Mouse (Mus musculus) kidney, adult 8-10 months (tissue): ENCODE results near the gene Letmd1.
A peak's percentile ranks its signal among the peaks of the same experiment; 100 is the strongest.
"Not testable (repeated sequence)": the region's sequence is repeated elsewhere in the genome, so short reads cannot be mapped to it uniquely, and the experiment has no call there.

Experiments used
- DNase-seq, 2 experiments: peaks; one replicate each; pipeline ENCODE4 v3.0.0; 2022

The Letmd1 gene

GRCm38 (mm10) chr15:100452486-100452885 lies 16.3 kb upstream of the Letmd1 start:
- DNase-seq: no peak

DNA sequence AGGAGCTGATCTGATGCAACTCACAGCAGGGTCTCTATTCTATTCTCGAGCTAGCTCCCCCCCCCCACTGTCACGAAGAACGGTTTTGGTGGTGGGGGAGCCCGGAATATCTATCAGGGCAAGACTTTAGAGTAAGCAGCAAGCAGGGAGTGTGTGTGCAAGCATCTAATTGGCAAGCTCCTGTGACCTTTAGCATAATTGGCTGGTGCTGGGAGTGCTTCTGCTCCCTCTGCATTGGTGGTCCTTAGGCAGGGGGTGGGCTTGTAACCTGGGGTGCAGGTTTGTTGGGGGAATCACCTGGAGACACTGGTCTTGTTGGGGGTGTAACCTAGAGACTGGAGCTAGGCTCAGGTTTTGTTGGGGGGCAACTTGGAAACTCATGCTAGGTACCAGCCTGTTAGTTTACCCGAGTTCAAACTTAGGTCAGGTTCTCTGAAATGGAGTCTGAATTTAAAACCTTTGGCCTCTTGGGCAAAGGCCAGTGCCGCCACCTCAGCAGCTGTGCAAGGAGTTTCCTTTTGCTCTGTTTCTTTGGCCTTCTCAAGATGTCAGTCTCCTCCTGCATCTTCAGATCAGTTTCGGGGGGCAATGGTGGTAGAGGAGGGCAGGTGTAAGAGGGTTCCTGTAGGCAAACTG lies 12.3 kb upstream of the Letmd1 start:
- DNase-seq: peak; percentile 85 to 91

- peak; percentile 49 to 70 for DNase-seq
Measured at GRCm38 (mm10) chr15:100457340-100457739, 11.5 kb upstream of the Letmd1 start.

DNA sequence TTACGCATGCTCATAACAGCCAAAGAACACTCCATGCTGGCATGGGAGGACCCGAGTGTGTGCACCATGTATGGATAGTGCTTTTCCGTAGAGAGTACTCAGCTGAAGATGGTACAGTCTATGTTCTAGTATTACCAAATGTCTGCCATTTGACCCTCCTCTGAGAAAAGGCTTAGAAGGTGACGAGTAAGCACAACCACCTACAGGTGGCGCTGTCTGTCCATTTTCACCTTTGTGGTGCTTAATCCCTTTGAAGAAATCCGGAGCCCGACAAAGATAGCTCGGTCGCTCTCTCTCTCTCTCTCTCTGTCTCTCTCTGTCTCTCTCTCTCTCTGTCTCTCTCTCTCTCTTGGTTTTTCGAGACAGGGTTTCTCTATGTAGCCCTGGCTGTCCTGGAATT lies 10.8 kb upstream of the Letmd1 start:
- DNase-seq: peak; percentile 58 to 79

GRCm38 (mm10) chr15:100460942-100461341 lies 7.9 kb upstream of the Letmd1 start:
- peak; percentile 47 to 64 for DNase-seq

DNA sequence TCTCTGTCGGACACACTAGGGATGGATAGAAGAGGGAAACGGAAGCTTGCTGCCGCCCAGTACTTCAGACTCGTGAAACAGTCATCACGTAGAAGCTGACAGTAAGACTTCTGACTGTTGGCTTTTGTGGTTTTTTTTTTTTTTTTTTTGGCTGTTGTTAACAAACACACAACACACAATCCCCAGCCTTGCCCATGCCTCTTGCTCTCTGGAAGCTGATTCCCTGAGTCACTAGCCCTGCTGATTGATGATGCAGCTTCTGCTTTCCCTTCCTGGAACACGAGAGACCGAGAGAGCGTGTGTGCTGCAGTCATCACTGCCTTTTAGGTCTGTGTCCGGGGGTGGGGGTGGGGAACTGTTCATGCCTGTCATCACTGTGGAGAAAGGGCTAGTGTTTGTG lies 7.2 kb upstream of the Letmd1 start:
- no peak for DNase-seq

- peak; percentile 80 to 84 for DNase-seq
Measured at GRCm38 (mm10) chr15:100462086-100462485, 6.7 kb upstream of the Letmd1 start.

DNA sequence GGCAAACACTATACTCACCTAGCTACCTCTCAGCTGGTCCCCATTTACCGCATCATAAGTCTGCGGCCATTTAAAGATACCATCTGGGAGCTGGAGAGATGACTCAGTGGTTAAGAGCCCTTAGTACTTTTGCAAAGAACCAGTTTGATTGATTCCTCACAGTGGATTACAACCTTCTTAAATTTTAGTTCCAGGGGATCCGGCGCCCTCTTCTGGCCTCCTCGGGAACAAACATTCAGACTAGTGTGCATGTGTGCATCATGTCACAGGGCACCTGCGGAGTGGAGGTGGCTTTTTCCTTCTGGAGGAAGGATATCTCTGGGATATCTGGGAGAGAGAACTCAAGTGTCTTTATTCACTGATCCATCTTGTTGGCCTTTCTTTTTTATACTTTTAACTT lies 5.1 kb upstream of the Letmd1 start:
- peak; percentile 74 to 90 for DNase-seq

GRCm38 (mm10) chr15:100465432-100465831 lies 3.4 kb upstream of the Letmd1 start:
- DNase-seq: no peak

- no peak for DNase-seq
Measured at GRCm38 (mm10) chr15:100467738-100468137, 1.1 kb upstream of the Letmd1 start.

DNA sequence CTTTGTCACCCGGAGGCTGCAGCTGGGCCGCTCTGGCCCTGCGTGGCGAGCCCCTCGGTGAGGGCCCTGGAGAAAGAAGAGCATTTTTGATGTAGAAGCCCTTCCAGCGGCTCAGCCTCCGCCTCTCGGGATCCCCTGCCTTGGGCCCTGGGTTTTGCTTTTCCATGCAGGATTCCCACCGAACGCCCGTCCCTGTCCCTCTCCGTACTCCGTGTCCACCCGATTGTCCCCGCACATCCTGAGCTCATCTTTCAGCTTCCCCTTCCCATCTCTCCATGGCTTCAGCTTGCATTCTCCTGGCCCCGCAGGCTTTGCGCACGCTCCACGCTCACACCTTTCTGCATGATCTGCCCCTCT lies 344 bp downstream of the Letmd1 start:
- no peak for DNase-seq

GRCm38 (mm10) chr15:100470037-100470436 lies 1.2 kb downstream of the Letmd1 start:
- peak; percentile 49 to 52 for DNase-seq

GRCm38 (mm10) chr15:100473926-100474503 lies 5.2 kb downstream of the Letmd1 start:
- no peak for DNase-seq

DNA sequence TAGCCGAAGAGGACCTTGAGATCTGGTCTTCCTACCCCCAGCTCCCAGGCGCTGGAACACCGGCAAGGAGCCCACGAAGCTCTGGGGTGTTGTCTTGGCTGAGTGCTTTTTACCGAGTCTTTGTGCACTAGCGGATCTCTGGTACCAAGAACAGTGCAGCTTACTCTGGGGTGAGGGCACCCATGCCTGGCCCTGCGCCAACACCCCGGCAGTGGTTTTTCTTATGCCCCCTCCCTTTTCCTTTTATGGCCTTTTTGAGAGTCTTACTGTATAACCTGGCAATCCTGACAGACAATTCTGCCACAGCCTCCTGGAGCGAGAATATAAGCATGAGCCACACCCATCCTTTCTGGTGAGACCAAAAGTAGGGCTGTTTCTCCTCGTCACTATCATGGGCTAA lies 9.5 kb downstream of the Letmd1 start:
- DNase-seq: no peak

DNA sequence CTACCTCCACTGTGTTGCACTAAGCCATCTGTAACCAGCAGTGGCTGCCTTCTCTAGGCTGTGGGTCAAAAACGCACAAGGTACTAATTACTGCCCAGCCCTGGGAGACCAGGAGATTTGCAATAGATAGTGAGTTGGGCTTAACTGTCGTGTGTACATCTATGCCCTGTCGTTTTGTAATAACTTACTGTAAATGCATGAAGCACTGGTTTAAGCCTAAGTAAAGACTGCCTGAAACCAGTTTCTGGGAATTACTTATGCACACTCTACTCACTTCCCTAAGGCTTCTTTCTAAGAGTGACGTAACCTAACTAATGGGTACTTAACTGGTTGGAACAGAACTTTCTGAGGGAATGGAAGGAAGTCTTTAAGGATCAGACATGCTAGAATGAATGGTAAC lies 10.1 kb downstream of the Letmd1 start:
- DNase-seq: no peak

DNA sequence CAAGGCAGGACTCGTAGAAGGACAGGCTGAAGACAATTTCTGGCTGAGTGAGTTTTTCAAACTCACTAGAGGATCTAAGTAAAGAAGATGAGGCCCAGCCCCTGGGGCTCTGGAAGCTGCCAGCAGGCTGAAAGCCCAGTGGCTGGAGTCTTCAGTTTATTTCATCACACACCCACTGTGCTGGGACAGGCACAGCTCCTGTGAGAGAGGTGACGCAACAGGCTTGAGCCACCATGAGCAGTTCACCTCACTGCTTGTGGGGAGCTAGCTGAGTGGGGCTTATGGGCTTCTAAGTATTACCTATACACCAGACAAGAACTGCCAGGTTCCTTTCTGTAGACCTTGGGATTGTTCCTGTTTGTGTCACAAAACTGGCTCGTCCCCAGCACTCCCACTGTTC lies 16.8 kb downstream of the Letmd1 start:
- no peak for DNase-seq

DNA sequence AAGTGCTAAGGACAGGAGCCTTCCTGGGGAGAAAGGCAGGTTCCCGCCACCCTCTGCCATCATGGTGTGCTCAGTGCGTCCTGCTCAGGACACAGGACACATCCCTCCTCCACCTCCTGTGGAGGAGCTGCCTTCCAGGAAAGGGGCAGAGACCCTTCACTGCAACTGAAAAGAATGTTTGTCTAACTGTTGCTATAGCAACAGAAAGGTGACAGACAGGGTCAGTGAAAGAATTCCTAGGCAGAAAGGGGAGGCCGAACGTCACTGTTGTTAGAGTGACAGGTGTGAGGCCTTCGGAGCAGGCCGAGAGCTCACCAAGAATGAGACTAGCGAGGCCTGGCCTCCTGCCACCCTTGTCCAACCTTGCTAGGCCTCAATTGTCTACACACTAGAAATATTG lies 17.6 kb downstream of the Letmd1 start:
- DNase-seq: no peak

- DNase-seq: no peak
Measured at GRCm38 (mm10) chr15:100487050-100487449, 18.2 kb downstream of the Letmd1 start.

GRCm38 (mm10) chr15:100488297-100488696 lies 19.5 kb downstream of the Letmd1 start:
- DNase-seq: not testable (repeated sequence)

DNA sequence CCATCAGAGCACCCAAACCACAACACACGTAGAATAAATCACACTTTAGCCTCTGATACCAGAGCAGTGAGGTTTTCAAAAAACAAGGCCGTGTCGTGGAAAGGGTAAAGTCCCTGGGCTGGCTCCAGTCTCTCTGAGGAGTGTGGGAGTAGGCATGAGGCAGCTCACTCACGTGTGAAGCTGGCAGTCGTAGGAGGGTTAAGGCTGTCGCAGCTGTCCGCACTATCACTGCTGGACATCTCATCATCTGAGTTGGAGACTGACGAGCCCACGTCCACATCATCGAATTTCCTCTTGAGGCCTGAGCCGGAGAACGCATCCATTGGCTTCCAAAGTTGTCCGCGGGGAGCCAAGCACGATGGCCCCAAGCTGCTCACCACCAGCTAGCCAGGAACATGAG lies 20.4 kb downstream of the Letmd1 start:
- DNase-seq: peak in 1 of 2 experiments; percentile 36

- no peak for DNase-seq
Measured at GRCm38 (mm10) chr15:100491966-100492365, 23.1 kb downstream of the Letmd1 start.

DNA sequence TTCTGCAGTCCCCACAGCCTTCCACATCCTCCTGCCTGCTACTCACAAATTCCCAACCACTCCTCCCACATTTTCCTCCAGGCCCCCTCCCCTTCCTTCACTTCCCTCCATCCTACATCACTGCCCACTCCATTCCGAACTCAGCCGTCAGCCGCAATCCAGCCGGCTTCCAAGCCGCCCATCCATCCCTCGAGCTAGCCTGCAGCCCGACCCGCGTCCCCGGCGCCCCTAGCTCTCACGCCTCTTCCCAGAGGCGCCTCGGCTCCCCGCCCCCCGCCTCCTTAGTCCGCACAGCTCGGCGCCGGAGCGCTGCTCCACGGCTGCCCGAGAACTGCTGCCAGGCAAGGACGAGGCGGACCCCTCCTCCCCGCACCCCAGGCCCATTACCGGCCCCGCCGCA lies 25.8 kb downstream of the Letmd1 start:
- DNase-seq: no peak

- peak; percentile 88 for DNase-seq
Measured at GRCm38 (mm10) chr15:100495102-100495501, 26.3 kb downstream of the Letmd1 start, which contains the start of gene Csrnp2. Gene Csrnp2, minus strand, starts transcription at chr15:100495488.

DNA sequence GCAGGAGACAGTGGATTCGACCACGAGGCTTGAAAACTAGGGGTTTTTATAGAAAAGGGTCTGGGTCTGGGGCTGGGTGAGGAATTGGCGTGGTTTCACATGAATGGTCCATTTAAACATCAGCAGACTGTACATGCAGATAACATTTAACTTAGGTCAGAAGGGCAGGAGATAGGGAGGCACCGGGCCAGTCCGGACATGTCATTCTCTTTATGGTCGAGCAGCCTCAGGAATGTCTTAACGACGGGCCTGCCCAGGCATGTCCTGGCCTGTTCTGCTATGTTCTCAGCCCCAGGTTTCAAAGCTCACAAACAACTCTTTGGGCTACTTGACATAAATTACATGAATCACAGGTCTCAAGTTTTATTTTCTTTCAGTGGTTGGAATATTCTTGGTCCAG lies 30.7 kb downstream of the Letmd1 start:
- peak in 1 of 2 experiments; percentile 54 for DNase-seq
